ENCODE assay signal across 16 mouse cellular contexts in genomic region chr17:71045591-71045990, GRCm38 (mm10).
"Had no signal": no experiment of that assay in that cellular context is flagged by ENCODE, and none has a peak within 500 bp of the region (broad histone marks: within the 10 kb centered on the region; RNA-seq: fewer than 3 reads in every experiment).

No protein-coding gene starts in this region.

- DNase-seq: liver, postnatal 0 days; lung, adult 2 months; lung, postnatal 14 days; lung, postnatal 36 days; thymus, adult 2 months; thymus, postnatal 25 days; thymus, postnatal 4 days had no signal

- H3K9ac ChIP-seq: liver, postnatal 0 days; lung, embryonic 15.5 days; midbrain, embryonic 12.5 days; midbrain, embryonic 15.5 days; neural tube, embryonic 12.5 days; stomach, embryonic 15.5 days had no signal

- H3K9me3 ChIP-seq: lung, embryonic 15.5 days; megakaryocyte, embryonic 14.5 days; midbrain, embryonic 12.5 days; midbrain, embryonic 15.5 days; stomach, embryonic 15.5 days had no signal

- H3K4me1 ChIP-seq: midbrain, embryonic 12.5 days; midbrain, embryonic 15.5 days; stomach, embryonic 15.5 days had no signal

- H3K4me2 ChIP-seq: lung, embryonic 15.5 days; midbrain, embryonic 12.5 days; midbrain, embryonic 15.5 days; neural tube, embryonic 12.5 days; stomach, embryonic 15.5 days had no signal

- ATAC-seq: liver, postnatal 0 days; lung, postnatal 0 days; midbrain, embryonic 15.5 days had no signal

- H3K27ac ChIP-seq: lung, embryonic 15.5 days; macrophage; midbrain, embryonic 12.5 days; midbrain, embryonic 15.5 days; neural tube, embryonic 12.5 days; stomach, embryonic 15.5 days; stomach, postnatal 0 days had no signal

- H3K36me3 ChIP-seq: lung, embryonic 15.5 days; midbrain, embryonic 12.5 days; midbrain, embryonic 15.5 days; neural tube, embryonic 12.5 days; stomach, embryonic 15.5 days had no signal

- H3K27me3 ChIP-seq: lung, embryonic 15.5 days; megakaryocyte, embryonic 14.5 days; midbrain, embryonic 12.5 days; midbrain, embryonic 15.5 days; neural tube, embryonic 12.5 days; stomach, embryonic 15.5 days had no signal

- H3K4me3 ChIP-seq: lung, embryonic 15.5 days; megakaryocyte, embryonic 14.5 days; midbrain, embryonic 12.5 days; midbrain, embryonic 15.5 days; neural tube, embryonic 12.5 days; stomach, embryonic 15.5 days had no signal
